Mouse (Mus musculus) bone marrow macrophage, adult 2 months (primary cell): Measurements from ENCODE around the gene Nat9. TPM values are rescaled to one million over a fixed set of nuclear protein-coding genes. Genes with fewer than 3 reads are reported as not detected.

ENCODE experiments used
- H3K27ac ChIP-seq: 2 replicates; pipeline ENCODE4 v1.5.1; 2012; ENCODE audit warnings: low read depth, low read length; ENCODE audit not compliant: insufficient read depth
- H3K4me1 ChIP-seq: 2 replicates; pipeline ENCODE4 v1.6.1; 2012; ENCODE audit warnings: low read length; ENCODE audit not compliant: control insufficient read depth, insufficient read depth
- H3K4me3 ChIP-seq: 2 replicates; pipeline ENCODE4 v1.5.1; 2012; ENCODE audit warnings: mild to moderate bottlenecking, low read length, moderate library complexity; ENCODE audit not compliant: insufficient read depth
- CTCF ChIP-seq: IDR thresholded peaks from 2 replicates; pipeline ENCODE4 v1.5.1; 2012; ENCODE audit warnings: low read depth, mild to moderate bottlenecking, low read length, moderate library complexity
- POLR2A ChIP-seq: IDR thresholded peaks from 2 replicates; pipeline ENCODE4 v1.6.1; 2012; ENCODE audit warnings: mild to moderate bottlenecking, low read depth, low read length, borderline replicate concordance
- polyA plus RNA-seq: library from polyadenylated mRNA; stranded (reverse); fragments of >200 nt; gene quantifications from 2 replicates; pipeline ENCODE4 v1.2.4, GENCODE M21; 2012; ENCODE audit not compliant: missing spikeins, insufficient read depth, insufficient read length

Gene Nat9
- polyA plus RNA-seq, 1 experiment, result 23.5 TPM

- TF ChIP-seq POLR2A (no peak), CTCF (no peak)
- peaks cover 4% of the 10 kb centered on the region for H3K4me1 ChIP-seq
- H3K27ac ChIP-seq, result no peak overlapping the region
- no peak overlapping the region for H3K4me3 ChIP-seq
Measured at GRCm38 (mm10) chr11:115178766-115179165, 8.9 kb downstream of the Nat9 start.

DNA sequence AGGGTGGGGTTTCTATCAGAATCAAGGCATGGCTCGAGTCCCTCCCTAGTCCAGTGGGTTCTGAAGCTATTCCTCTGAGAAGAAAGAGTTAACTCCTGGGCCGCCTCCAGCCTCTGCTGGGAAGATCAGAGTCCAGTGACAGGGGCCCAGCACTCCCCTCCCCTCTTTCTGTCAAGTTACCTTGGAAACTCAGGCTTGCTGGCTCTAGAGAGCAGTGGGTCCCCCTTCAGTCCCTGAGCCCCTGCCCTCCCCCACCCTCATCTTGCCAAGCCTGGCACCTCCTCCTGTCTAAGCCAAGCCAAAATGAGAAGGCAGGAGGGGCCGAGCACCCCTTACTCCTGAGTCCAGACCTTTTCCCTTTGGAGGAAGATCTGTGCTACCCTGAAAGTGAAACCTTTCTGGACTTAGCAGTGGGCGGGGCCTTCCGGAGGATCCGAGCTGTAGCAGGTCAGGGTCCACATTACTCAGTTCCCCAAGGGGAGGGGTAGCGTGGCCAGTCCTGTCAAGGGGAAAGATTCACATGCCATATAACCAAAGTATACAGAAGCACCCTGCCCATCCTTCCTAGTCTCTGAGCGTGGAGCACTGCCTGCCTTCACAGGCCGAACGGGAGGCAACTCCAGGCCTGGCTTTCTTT, 10.0 kb downstream of the Nat9 start:
- no peak for TF ChIP-seq CTCF
- TF ChIP-seq POLR2A, result no peak
- peaks cover 12% of the 10 kb centered on the region for H3K4me1 ChIP-seq
- H3K27ac ChIP-seq, result no peak overlapping the region
- H3K4me3 ChIP-seq, result no peak overlapping the region

- Histone ChIP-seq H3K27ac (no peak overlapping the region), H3K4me3 (no peak overlapping the region), H3K4me1 (peaks cover 20% of the 10 kb centered on the region)
- TF ChIP-seq POLR2A (no peak), CTCF (no peak)
Measured at GRCm38 (mm10) chr11:115176399-115177190, 11.1 kb downstream of the Nat9 start.

DNA sequence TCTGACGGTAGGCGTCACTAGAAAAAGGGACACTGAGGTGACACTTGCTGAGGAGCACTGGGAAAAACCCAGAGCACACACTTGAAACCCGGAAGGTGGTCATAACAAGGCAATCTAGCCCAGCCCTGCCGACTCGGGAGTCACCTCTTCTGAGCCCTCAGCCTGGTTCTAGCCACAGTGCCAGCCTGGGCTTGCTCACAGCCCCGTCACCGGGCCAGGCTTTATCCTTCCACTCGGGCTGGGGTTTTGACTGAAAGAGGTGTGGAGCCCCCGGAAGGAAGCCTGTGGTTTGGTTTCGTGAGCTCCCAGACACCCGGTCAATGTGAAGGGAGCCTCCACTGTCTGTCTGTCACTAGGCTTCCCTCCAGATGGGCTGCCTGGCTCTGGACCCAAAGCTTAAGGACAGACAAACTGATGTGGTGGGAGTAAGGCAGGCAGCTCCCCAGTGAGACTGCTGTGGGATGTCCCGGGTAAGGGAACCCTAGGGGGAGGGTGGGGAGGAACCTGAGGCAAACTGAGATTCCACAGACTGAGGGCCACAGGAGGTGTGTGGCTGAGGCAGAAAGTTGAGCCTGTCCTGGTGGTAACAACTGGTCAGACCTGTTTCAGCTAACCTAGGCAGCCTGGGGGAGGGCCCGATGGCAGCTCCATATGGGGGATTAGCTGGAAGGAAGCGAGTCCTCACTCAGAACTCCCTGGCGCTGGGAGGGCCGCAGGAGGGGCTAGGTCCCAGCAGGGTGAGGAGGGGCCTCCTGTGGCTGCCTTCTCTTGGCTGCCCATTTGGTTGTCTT, 13.9 kb downstream of the Nat9 start:
- peaks cover 20% of the 10 kb centered on the region for H3K4me1 ChIP-seq
- no peak overlapping the region for H3K4me3 ChIP-seq
- H3K27ac ChIP-seq, result no peak overlapping the region
- no peak for TF ChIP-seq POLR2A
- no peak for TF ChIP-seq CTCF

DNA sequence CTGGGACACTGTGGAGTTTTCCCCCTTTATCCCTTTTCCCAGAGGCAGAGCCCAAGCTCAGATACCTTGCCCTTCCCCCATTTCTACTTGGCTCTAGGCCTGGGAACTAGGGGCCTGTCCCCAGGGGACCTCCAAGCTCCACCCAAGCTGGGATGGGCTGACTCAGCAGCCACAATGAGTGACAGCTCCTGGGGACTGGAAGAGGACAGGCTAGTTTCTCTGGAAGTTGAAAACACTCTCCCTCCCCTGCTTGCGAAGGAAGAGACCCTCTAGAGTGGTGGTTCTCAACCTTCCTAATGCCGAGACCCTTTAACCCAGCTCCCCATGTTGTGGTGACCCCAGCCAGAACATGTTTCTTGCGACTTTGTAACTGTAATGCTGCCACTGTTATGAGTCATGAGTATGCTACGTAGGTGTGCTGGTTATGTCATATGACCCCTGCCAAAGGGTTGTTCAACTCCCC, 14.8 kb downstream of the Nat9 start:
- peaks cover 20% of the 10 kb centered on the region for H3K4me1 ChIP-seq
- H3K27ac ChIP-seq, result no peak overlapping the region
- H3K4me3 ChIP-seq, result no peak overlapping the region
- TF ChIP-seq POLR2A (no peak), CTCF (no peak)

DNA sequence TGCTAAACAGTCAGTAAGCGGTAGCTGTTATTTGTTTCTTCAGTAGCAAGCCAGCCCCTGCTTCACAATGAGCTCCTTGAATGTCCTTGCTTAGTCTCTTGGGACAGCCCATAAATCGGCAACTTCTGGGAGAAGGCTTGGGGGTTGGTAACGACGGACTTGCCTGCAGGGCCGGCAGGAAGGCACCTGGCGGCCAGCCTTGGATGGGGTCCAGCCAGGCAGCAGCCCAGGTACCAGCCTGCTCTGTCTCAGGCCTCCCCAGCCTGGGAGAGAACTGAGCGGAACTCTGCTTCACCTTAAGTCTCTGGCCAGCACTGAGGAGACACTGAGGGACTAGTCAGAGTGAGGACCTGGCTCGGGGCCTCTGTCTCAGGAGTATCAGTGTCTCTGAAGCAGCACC, 16.5 kb downstream of the Nat9 start:
- H3K4me3 ChIP-seq, result no peak overlapping the region
- TF ChIP-seq CTCF (no peak), POLR2A (no peak)

GRCm38 (mm10) chr11:115169430-115169829, 18.2 kb downstream of the Nat9 start:
- no peak overlapping the region for H3K4me3 ChIP-seq
- no peak for TF ChIP-seq CTCF
- TF ChIP-seq POLR2A, result no peak
- no peak overlapping the region for H3K27ac ChIP-seq
- peaks cover 35% of the 10 kb centered on the region for H3K4me1 ChIP-seq

More for the DNA sequence above, 16.5 kb downstream of the Nat9 start:
- Histone ChIP-seq H3K4me1 (peaks cover 26% of the 10 kb centered on the region), H3K27ac (no peak overlapping the region)

- Histone ChIP-seq H3K27ac (no peak overlapping the region), H3K4me1 (peaks cover 24% of the 10 kb centered on the region), H3K4me3 (no peak overlapping the region)
- TF ChIP-seq CTCF (no peak), POLR2A (no peak)
Measured at GRCm38 (mm10) chr11:115167631-115168249, 19.9 kb downstream of the Nat9 start.

GRCm38 (mm10) chr11:115166776-115167175, 20.9 kb downstream of the Nat9 start:
- H3K4me1 ChIP-seq, result peaks cover 24% of the 10 kb centered on the region
- no peak for TF ChIP-seq CTCF
- TF ChIP-seq POLR2A, result no peak
- no peak overlapping the region for H3K4me3 ChIP-seq
- H3K27ac ChIP-seq, result no peak overlapping the region

DNA sequence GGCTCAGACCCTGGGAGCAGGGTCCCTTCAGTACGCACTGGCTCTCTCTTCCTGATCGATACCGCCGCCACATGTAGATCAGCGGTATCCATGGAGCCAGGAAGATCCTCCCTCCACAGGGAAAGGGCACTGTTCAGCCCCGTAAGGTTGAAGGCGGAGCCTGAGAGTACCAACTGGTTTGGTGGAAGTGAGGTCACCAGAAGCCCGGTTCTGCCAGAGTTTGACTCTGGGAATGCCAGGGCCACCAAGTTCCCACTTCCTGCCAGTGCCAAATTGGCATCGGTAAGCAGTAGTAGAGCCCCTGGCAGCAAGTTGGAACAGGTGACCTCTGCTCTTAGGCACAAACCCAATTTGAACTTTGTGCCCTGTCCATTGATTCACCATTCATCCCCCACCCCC, 22.7 kb downstream of the Nat9 start:
- Histone ChIP-seq H3K4me1 (peaks cover 32% of the 10 kb centered on the region), H3K4me3 (peak overlapping the region; percentile 90), H3K27ac (peak overlapping the region; percentile 14)
- no peak for TF ChIP-seq CTCF
- no peak for TF ChIP-seq POLR2A
